ENCODE assay signal across 28 mouse cellular contexts in genomic region chr8:39705843-39706242, GRCm38 (mm10).
"Had no signal": no experiment of that assay in that cellular context is flagged by ENCODE, and none has a peak within 500 bp of the region (broad histone marks: within the 10 kb centered on the region; RNA-seq: fewer than 3 reads in every experiment).

No protein-coding gene starts in this region.

- H3K9ac ChIP-seq: embryonic facial prominence, embryonic 12.5 days; embryonic facial prominence, embryonic 13.5 days; embryonic facial prominence, embryonic 15.5 days; forebrain, embryonic 12.5 days; forebrain, embryonic 13.5 days; forebrain, embryonic 15.5 days; forebrain, postnatal 0 days had no signal

- H3K4me1 ChIP-seq: embryonic facial prominence, embryonic 10.5 days; embryonic facial prominence, embryonic 12.5 days; embryonic facial prominence, embryonic 13.5 days; embryonic facial prominence, embryonic 15.5 days; forebrain, embryonic 10.5 days; forebrain, embryonic 12.5 days; forebrain, embryonic 13.5 days; forebrain, embryonic 15.5 days had no signal

- H3K36me3 ChIP-seq: embryonic facial prominence, embryonic 10.5 days; embryonic facial prominence, embryonic 12.5 days; embryonic facial prominence, embryonic 13.5 days; embryonic facial prominence, embryonic 15.5 days; forebrain, embryonic 10.5 days; forebrain, embryonic 12.5 days; forebrain, embryonic 15.5 days had no signal

- ATAC-seq: forebrain, embryonic 13.5 days; forebrain, embryonic 14.5 days; forebrain, embryonic 15.5 days; forebrain, embryonic 16.5 days; forebrain, postnatal 0 days had no signal

- H3K27ac ChIP-seq: embryonic facial prominence, embryonic 10.5 days; embryonic facial prominence, embryonic 12.5 days; embryonic facial prominence, embryonic 13.5 days; embryonic facial prominence, embryonic 15.5 days; forebrain, embryonic 10.5 days; forebrain, embryonic 12.5 days; forebrain, embryonic 13.5 days; forebrain, embryonic 15.5 days; gastrocnemius, adult 2 months; heart, adult 2 months had no signal

- H3K9me3 ChIP-seq: embryonic facial prominence, embryonic 10.5 days; embryonic facial prominence, embryonic 12.5 days; embryonic facial prominence, embryonic 13.5 days; embryonic facial prominence, embryonic 15.5 days; forebrain, embryonic 10.5 days; forebrain, embryonic 12.5 days; forebrain, embryonic 13.5 days; forebrain, embryonic 15.5 days had no signal

- H3K4me2 ChIP-seq: embryonic facial prominence, embryonic 12.5 days; embryonic facial prominence, embryonic 13.5 days; embryonic facial prominence, embryonic 15.5 days; forebrain, embryonic 12.5 days; forebrain, embryonic 13.5 days; forebrain, embryonic 15.5 days had no signal

- DNase-seq: cerebellum, adult 8-10 months; cerebellum, adult 9-10 months; cerebellum, adult 9-11 months; cerebellum, postnatal 10 days; cerebellum, postnatal 14 days; cerebellum, postnatal 25 days; cerebellum, postnatal 36 days; embryo, embryonic 11 days; forebrain, postnatal 0 days; gastrocnemius, adult 2 months; gastrocnemius, postnatal 10 days; gastrocnemius, postnatal 14 days; gastrocnemius, postnatal 25 days; gastrocnemius, postnatal 36 days; heart, adult 11 months; heart, adult 18-20 months; heart, adult 2 months had no signal

- H3K4me3 ChIP-seq: embryonic facial prominence, embryonic 10.5 days; embryonic facial prominence, embryonic 12.5 days; embryonic facial prominence, embryonic 13.5 days; embryonic facial prominence, embryonic 15.5 days; erythroblast, embryonic 14.5 days; forebrain, embryonic 10.5 days; forebrain, embryonic 12.5 days; forebrain, embryonic 13.5 days; forebrain, embryonic 15.5 days; gastrocnemius, adult 2 months; heart, adult 2 months had no signal

- H3K27me3 ChIP-seq: embryonic facial prominence, embryonic 12.5 days; embryonic facial prominence, embryonic 13.5 days; embryonic facial prominence, embryonic 15.5 days; forebrain, embryonic 12.5 days; forebrain, embryonic 13.5 days; forebrain, embryonic 15.5 days had no signal
